Mouse (Mus musculus) layer of hippocampus, postnatal 14 days (tissue): ENCODE results near the gene Hs3st4. TPM values are rescaled to one million over a fixed set of nuclear protein-coding genes. Genes with fewer than 3 reads are reported as not detected.

Experiments used
- DNase-seq, 2 experiments: peaks; one replicate each; pipeline ENCODE4 v3.0.0; 2021 to 2022; ENCODE audit warnings: low spot score in 2 of 2, mixed read lengths in 1 of 2
- total RNA-seq, 2 experiments: library from RNA; stranded (reverse); gene quantifications; 2 replicates each; pipeline ENCODE4 v1.2.3; 2021

The Hs3st4 gene
- total RNA-seq, 2 experiments from 2014 or later: 88.0 to 89.6 TPM

- DNase-seq: peak; percentile 33 to 66
These were observed 336.8 kb downstream of the Hs3st4 start for GRCm38 (mm10) chr7:124319451-124319850.

- no peak for DNase-seq
These were observed 353.0 kb downstream of the Hs3st4 start for GRCm38 (mm10) chr7:124335635-124336034.

GRCm38 (mm10) chr7:124341510-124341909 is 358.8 kb downstream of the Hs3st4 start:
- no peak for DNase-seq

- peak; percentile 33 to 50 for DNase-seq
These were observed 364.7 kb downstream of the Hs3st4 start for GRCm38 (mm10) chr7:124347218-124348017.

- no peak for DNase-seq
These were observed 371.4 kb downstream of the Hs3st4 start for GRCm38 (mm10) chr7:124354035-124354434.

- DNase-seq: peak; percentile 18 to 66
These were observed 375.4 kb downstream of the Hs3st4 start for GRCm38 (mm10) chr7:124358068-124358467.

- no peak for DNase-seq
These were observed 377.2 kb downstream of the Hs3st4 start for GRCm38 (mm10) chr7:124359836-124360235.

GRCm38 (mm10) chr7:124372297-124372696 is 389.6 kb downstream of the Hs3st4 start:
- no peak for DNase-seq

- no peak for DNase-seq
These were observed 390.0 kb downstream of the Hs3st4 start for GRCm38 (mm10) chr7:124372697-124373096.

GRCm38 (mm10) chr7:124383489-124383888 is 400.8 kb downstream of the Hs3st4 start:
- DNase-seq: no peak

GRCm38 (mm10) chr7:124399184-124399583 is 416.5 kb downstream of the Hs3st4 start:
- DNase-seq: no peak

GRCm38 (mm10) chr7:124426951-124427350 is 444.3 kb downstream of the Hs3st4 start:
- no peak for DNase-seq
